Mouse (Mus musculus) ES-E14 (cell line): ENCODE measurements around the gene Chdh. TPM values are rescaled to one million over a fixed set of nuclear protein-coding genes. Genes with fewer than 3 reads are reported as not detected.

Source experiments
- DNase-seq: peaks from one replicate; pipeline ENCODE4 v3.0.0-alpha.2; 2013; ENCODE audit warnings: low read depth, low spot score
- H3K27ac ChIP-seq: 2 replicates; pipeline ENCODE4 v1.5.1; 2012; ENCODE audit warnings: low read depth, mild to moderate bottlenecking, low read length, moderate library complexity, mixed read lengths; ENCODE audit not compliant: poor library complexity, insufficient read depth, severe bottlenecking
- H3K36me3 ChIP-seq: 2 replicates; pipeline ENCODE4 v1.6.1; 2012; ENCODE audit warnings: mild to moderate bottlenecking, low read length, moderate library complexity, mixed read lengths; ENCODE audit not compliant: control insufficient read depth, poor library complexity, insufficient read depth, severe bottlenecking
- H3K4me1 ChIP-seq, 2 experiments: fragments of 150-350 bp in 1 of 2; sonication (generic) in 1 of 2; 2 replicates each; pipeline ENCODE4 v1.6.1; 2012; ENCODE audit warnings: low read length in 2 of 2, mild to moderate bottlenecking in 1 of 2, mixed read lengths in 1 of 2; ENCODE audit not compliant: control insufficient read depth in 2 of 2, insufficient read depth in 2 of 2, poor library complexity in 1 of 2
- H3K4me3 ChIP-seq, 2 experiments: fragments of 150-350 bp in 1 of 2; sonication (generic) in 1 of 2; 2 replicates each; pipeline ENCODE4 v1.5.1; 2012; ENCODE audit warnings: low read length in 2 of 2, low read depth in 1 of 2, mild to moderate bottlenecking in 1 of 2, mixed read lengths in 1 of 2; ENCODE audit not compliant: insufficient read depth in 1 of 2, poor library complexity in 1 of 2, severe bottlenecking in 1 of 2
- H3K9ac ChIP-seq: 2 replicates; pipeline ENCODE4 v1.6.1; 2012; ENCODE audit warnings: low read depth, mild to moderate bottlenecking, low read length, mixed read lengths; ENCODE audit not compliant: poor library complexity, insufficient read depth, severe bottlenecking
- H3K9me3 ChIP-seq: fragments of 150-350 bp; sonication (generic); 2 replicates; pipeline ENCODE4 v1.6.1; 2012; ENCODE audit warnings: low read depth, mild to moderate bottlenecking, low read length; ENCODE audit not compliant: control insufficient read depth, insufficient read depth
- CHD2 ChIP-seq: IDR thresholded peaks from 2 replicates; pipeline ENCODE4 v1.6.1; 2014; ENCODE audit warnings: mild to moderate bottlenecking, low read depth, low read length, inconsistent platforms
- HCFC1 ChIP-seq: IDR thresholded peaks from 2 replicates; pipeline ENCODE4 v1.6.1; 2012; ENCODE audit warnings: low read length, inconsistent platforms, borderline replicate concordance; ENCODE audit not compliant: insufficient read depth
- MAFK ChIP-seq: IDR thresholded peaks from 2 replicates; pipeline ENCODE4 v1.6.1; 2014; ENCODE audit warnings: mild to moderate bottlenecking, low read depth, low read length, inconsistent platforms; ENCODE audit not compliant: insufficient read depth
- ZC3H11A ChIP-seq: IDR thresholded peaks from 2 replicates; pipeline ENCODE4 v1.6.1; 2012; ENCODE audit warnings: low read depth, mild to moderate bottlenecking, inconsistent platforms, low read length, borderline replicate concordance
- ZNF384 ChIP-seq: IDR thresholded peaks from 2 replicates; pipeline ENCODE4 v1.6.1; 2012; ENCODE audit warnings: low read depth, low read length, inconsistent platforms
- in situ Hi-C, 2 experiments: fragments of 600-800 bp; cut with MboI; formaldehyde crosslinking; loops; one replicate each; pipeline ENCODE4 v1.15.1; 2025; ENCODE audit warnings: low sequenced_read_pairs in 2 of 2, inconsistent platforms in 1 of 2; ENCODE audit not compliant: unreplicated experiment in 2 of 2
- total RNA-seq: library from RNA; depleted of rRNA; stranded (reverse); fragments of 300-350 nt; gene quantifications from 2 replicates; pipeline ENCODE4 v1.2.3, GENCODE M21; 2012; rRNA removed

The Chdh gene
- total RNA-seq, 1 experiment, result 0.36 TPM

DNA sequence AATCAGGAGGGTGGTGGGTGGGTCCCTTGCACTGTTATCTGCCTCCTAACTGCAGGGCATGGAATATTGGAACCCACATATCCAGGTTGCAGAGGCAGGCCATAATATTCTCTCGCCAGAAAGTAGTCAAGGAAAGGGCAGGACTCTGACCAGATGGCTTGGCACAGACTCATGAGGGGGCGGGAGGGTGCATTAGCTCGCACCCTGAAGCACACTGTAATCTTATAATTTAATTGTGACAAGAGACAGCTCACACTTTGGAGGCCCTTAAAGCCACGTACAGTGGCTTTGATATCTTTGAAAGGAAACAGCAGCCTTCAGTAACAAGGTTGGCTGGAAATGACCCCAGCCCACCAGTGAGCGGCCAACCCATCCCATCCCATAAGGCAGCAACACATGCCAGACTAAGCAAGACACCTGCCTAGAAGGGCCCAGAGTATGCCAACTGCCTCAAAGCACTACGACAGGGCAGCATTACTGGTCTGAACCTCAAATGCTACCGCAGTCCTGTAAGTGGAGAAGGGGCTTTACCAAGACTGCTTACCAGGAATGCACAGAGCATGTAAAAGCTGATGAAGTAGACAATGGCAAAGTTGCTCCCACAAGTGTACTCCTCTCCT lies 66.6 kb downstream of the Chdh start:
- Histone ChIP-seq H3K36me3 (no peaks in the 10 kb centered on the region), H3K4me1 (no peaks in the 10 kb centered on the region), H3K9ac (no peak overlapping the region), H3K27ac (no peak overlapping the region), H3K4me3 (no peak overlapping the region), H3K9me3 (no peaks in the 10 kb centered on the region)
- no peak for TF ChIP-seq CHD2
- TF ChIP-seq HCFC1, result no peak
- TF ChIP-seq ZC3H11A, result no peak
- no peak for TF ChIP-seq ZNF384
- no peak for TF ChIP-seq MAFK
- in situ Hi-C loops, result no loop called here
- no peak for DNase-seq

DNA sequence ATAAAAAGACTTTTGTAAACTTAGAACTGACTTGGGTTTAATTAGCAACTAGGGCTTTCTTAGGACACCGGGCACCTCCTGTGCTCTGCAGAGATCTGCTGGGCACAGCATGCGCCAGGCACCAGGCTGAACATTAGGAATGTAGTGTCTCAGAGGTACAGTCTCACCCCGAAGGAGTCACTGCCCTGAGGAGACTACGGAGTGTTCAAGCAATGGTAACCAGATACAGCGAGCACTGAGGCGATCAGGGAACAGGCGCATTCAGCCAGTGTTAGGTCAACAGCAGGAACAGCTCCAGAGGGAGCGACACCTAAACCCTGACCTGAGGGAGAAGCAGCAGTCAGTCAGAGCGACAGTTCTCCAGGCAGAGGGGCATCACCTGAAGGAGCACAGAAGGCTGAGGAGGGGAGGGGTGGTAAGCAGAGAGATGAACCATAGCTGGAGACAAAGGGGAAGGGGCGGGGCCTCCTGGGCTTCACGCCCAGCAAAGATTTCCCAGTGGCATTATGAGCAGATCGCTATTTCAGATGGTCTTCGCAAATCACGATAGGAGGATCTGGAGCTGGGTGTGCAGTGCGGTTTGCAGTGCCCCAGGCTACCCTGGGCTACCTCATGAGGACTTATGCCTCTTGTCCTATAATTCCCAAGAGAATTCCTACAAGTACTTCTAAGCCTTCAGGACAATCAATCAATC lies 69.4 kb downstream of the Chdh start:
- H3K27ac ChIP-seq, result no peak overlapping the region
- no peak overlapping the region for H3K9ac ChIP-seq
- no peak overlapping the region for H3K4me3 ChIP-seq
- H3K36me3 ChIP-seq, result no peaks in the 10 kb centered on the region
- in situ Hi-C loops, result no loop called here
- H3K9me3 ChIP-seq, result no peaks in the 10 kb centered on the region
- DNase-seq, result no peak
- no peaks in the 10 kb centered on the region for H3K4me1 ChIP-seq
- no peak for TF ChIP-seq ZC3H11A
- no peak for TF ChIP-seq ZNF384
- no peak for TF ChIP-seq HCFC1
- TF ChIP-seq MAFK, result no peak
- no peak for TF ChIP-seq CHD2

DNA sequence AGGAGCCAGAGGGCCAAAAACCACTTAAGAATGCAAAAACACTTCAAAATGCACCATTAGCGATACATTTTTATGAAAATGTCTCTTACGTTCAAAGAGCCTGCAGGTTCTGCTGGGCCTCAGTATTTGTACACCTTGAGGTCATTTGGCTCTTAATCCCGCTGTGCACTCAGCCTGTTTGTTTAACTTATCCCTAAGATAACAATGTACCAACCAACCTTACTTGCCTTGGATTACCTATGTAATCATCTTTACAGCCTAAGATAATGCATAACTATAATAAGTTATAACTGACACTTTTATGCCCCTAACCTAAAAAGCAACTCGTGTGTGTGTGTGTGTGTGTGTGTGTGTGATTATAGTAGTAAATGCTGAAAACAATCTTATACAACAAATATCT lies 70.9 kb downstream of the Chdh start:
- H3K9me3 ChIP-seq, result no peaks in the 10 kb centered on the region

More for the DNA sequence above, 70.9 kb downstream of the Chdh start:
- TF ChIP-seq CHD2, result no peak
- no peak for TF ChIP-seq MAFK
- H3K9ac ChIP-seq, result no peak overlapping the region
- in situ Hi-C loops, result no loop called here
- no peak for DNase-seq
- H3K4me1 ChIP-seq, result no peaks in the 10 kb centered on the region
- no peaks in the 10 kb centered on the region for H3K36me3 ChIP-seq
- H3K4me3 ChIP-seq, result no peak overlapping the region
- no peak overlapping the region for H3K27ac ChIP-seq

Other genes with a start within 250 kb of the Chdh start
- 90.0 and 100 TPM in 2 replicates for gene Selenok, start 40.7 kb upstream of the Chdh start, total RNA-seq
- gene Actr8, start 30.7 kb upstream of the Chdh start, total RNA-seq, result 53.1 and 54.3 TPM in 2 replicates
- 0.62 and 0.69 TPM in 2 replicates for gene Il17rb, start 127 bp upstream of the Chdh start, total RNA-seq